Mouse (Mus musculus) gastrocnemius, postnatal 4 days (tissue): ENCODE data around the gene C130032M10Rik. TPM values are rescaled to one million over a fixed set of nuclear protein-coding genes. Genes with fewer than 3 reads are reported as not detected.
"Not testable (repeated sequence)": the region's sequence is repeated elsewhere in the genome, so short reads cannot be mapped to it uniquely, and the experiment has no call there.

Experiments used
- DNase-seq, 2 experiments: peaks; one replicate each; pipeline ENCODE4 v3.0.0; 2021 to 2022; ENCODE audit warnings: low spot score in 2 of 2, mixed read lengths in 2 of 2
- total RNA-seq, 2 experiments: library from RNA; stranded (reverse); gene quantifications; 2 replicates each; pipeline ENCODE4 v1.2.3; 2021

C130032M10Rik gene
- total RNA-seq, 2 experiments from 2014 or later: not detected

DNA sequence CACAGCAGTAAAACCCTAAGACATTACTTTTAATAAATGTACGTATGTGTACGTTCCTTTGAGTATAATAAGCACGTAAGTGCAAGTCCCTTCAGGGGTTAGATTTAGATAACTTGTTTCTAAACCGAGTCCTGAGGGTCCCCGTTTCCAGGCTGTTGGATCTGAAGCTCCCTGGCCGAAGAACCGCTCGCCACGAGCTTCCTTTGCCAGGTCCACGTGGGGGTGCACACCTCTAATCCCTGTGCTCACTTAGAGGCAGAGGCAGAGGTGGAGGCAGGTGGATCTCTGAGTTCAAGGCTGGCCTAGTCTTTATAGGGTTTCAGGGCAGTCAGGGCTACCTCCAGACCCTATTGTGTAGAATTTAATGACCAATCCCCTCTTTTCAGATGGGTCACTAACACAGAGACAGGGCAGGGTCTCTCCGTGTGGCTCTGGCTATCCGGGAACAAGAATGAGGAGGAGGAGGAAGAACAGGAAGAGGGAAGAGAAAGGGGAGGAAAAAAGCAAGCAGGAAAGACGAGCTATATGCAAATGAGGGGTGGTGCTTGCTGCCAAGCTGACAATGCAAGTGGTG lies 2.5 kb downstream of the C130032M10Rik start:
- no peak for DNase-seq

DNA sequence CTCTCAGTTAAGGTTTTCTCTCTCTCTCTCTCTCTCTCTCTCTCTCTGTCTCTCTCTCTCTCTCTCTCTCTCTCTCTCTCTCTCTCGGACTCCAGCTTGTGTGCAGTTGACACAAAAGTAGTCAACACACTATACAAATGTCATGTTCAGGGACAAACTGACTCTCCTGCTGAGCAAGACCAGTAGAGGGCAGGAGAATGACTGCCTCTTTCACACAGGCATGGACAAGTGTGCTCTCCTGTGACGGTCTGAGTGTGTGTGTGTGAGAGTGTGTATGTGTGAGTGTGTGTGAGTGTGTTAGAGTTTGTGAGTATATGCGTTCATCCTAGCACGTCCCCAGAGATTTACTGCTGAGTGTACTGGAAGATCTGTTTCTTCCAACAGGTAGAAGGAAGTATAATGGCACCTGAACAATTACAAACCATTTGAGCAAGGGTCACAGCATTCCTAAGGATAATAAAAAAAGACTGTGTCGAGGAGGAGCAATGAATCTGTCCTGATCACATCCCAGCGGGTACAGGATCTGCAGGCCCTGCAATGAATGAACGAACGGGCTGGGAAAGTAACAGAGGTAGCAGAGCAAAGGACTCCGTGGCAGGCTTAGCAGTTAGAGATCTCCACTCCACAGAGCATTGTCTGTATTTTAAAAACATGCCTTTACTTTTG lies 3.4 kb downstream of the C130032M10Rik start:
- no peak for DNase-seq

DNA sequence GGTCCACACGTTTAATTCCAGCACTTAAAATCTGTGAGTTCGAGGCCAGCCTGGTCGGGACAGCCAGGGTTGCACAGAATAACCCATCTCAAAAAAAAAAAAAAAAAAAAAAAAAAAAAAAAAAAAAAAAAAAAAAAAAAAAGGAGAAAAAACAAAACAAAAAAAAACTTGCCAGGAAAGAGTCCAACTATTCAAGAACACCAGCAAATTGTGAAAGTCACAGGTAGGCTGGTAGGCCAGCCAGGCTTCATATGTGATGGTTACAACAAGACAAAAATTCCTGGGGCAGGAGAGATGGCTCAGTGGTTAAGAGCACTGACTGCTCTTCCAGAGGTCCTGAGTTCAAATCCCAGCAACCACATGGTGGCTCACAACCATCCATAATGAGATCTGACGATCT lies 5.0 kb downstream of the C130032M10Rik start:
- not testable (repeated sequence) for DNase-seq

DNA sequence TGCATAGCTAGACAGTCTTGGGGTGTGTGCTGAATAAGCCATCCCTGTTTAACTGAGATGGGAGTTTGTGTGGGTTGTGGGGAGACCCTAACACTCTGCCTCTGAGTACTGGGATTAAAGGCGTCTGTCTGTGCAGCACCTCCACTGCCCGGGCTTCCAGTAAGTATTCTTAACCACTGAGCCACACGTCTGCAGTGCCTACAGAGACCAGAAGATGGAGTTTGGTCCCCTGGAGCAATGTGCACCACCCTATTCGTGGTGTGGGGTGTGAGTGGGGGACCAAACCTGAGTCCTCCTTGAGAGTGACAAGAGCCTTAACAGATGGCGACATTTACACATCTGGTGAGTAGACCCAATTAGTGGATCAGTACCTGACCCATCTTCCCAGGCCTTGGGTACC lies 6.5 kb downstream of the C130032M10Rik start:
- no peak for DNase-seq

DNA sequence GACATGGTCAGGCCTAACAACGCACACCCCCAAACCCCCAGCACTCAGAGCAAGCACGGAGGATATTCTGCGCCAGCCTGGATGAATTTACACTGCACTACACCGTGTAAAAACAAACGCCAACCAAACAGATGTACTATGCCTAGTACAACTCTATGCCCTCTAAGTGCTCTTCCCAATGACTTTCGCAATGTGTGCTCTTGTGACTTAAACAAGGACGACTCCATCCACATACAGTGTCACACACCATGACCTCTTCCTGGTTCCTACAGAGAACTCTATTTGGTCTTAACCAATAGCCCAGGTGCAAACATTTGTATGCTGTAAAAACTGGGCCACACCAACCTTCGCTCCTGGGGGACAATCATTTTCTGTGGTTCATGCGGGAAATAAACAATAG lies 7.0 kb downstream of the C130032M10Rik start:
- no peak for DNase-seq

DNA sequence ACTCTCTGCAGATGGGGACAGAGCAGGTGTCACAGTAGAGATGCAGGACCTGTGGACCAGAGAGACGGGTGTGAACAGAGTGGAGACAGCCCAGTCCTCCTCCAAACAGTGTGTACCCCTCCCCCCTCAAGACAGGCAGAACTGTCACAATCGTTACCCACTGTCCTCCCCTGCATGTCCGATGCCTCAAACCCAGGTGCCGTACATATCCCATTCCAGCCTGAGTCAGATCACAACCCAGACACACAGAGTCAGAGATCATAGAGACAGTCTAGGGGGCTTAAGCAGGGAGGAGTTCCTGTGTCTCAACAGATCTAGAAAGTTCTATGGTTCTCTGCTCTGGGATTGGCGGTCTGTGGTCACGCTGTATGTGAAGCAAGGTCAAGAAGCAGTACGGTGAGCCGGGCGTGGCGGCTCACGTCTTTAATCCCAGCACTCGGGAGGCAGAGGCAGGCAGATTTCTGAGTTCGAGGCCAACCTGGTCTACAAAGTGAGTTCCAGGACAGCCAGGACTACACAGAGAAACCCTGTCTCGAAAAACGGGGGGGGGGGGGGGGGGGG lies 9.7 kb downstream of the C130032M10Rik start:
- no peak for DNase-seq

DNA sequence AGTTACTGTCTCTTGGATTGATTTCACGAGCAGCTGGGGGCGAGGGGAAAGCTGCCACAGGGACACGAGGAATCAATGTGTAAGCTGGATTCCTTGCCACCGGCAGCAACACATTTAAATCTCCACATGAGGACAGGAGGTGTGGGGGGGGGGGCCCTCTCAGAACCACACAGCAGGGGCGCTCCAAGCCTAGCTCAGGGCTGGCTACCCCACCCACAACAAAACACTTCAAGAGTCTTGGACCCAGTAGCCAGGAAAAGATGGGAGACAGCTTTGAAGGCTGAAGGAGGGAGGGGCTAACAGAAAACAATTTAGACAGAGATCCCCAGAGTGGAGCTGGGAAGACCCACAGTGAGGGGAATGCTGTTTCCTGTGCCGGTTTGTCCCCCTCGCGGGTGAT lies 10.4 kb downstream of the C130032M10Rik start:
- DNase-seq: no peak

DNA sequence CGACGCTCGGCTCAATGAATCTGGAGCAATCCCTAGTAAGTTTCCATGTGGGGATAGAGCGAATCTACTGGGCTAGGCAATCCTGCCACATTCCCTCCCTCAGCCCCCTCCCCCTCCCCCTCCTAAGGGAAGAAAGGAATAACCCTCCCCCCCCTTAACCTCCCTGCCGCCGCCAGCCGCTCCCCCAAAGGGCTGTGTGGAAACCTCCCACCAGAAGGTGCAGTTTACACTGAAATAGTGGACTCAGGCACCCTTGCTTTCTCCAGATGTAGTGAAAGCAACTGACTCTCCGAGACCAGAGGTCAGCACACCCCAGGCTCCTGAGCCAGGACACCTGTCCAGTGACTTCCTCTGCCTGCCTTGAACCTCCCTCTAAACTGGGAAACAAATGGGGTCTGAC lies 11.1 kb downstream of the C130032M10Rik start:
- no peak for DNase-seq

DNA sequence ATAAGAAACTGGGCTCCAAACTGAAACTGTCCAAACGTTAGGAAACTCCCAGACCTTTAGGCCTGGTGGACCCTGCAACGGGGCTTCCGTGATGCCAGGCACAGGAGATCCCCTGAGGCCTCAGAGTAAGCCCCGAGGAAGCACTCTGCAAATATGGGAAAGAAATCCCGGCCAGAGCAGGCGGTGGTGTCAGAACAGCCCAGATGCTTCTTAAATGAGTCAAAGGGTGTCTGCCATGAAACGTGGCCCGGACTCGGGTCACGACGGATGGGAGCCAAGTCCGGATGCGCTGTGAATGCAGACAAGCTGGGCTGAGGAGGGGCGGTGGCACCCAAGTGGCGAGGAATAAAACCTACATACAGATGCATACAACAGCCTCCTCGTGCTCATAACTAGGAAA lies 11.6 kb downstream of the C130032M10Rik start:
- DNase-seq: no peak

DNA sequence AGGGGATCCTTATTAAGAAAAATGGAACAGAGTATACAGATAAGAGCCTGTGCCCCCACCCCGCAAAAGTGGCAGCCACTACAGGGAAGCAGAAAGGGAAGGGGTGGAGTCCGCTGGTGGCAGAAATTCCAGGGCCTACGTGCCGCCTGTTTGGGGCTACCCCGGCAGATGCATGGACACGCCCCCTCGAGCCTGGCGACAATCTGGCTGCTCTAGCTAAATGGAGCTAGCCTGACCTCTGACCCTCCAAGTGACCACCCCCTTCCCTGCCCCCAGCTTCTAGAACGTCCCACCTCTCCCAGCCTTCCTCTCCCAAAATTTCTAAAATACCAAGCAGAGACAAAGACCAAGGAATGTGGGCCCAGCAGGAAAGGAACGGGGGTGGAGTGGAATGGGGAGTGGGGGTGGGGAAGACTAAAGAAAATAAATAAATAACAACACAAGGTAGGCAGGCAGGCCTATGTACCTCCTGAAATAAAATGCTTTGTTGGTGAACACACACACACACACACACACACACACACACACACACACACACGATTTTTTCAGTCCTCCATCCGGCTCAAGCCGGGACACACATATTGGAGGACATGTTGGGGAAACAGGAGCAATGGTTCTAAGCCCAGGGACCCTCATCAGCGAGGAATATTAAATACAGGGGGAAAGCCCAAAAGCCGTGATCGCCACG lies 12.6 kb downstream of the C130032M10Rik start:
- peak in 1 of 2 experiments; percentile 33 for DNase-seq

DNA sequence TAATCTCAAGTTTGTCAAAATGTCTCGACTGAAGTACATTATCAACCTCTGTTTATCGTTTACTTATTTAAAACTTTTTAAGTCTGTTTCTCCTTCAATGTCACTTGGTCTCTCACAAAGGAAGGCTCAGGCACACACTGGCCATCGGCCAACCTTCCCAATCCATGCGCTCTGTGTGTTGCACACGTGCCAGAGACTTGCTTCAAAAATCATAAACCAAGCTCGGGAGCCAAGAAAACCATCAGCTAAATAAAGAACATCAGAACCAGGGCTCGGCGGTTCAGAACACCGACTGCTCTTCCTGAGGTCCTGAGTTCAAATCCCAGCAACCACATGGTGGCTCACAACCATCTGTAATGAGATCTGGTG lies 13.2 kb downstream of the C130032M10Rik start:
- DNase-seq: no peak

DNA sequence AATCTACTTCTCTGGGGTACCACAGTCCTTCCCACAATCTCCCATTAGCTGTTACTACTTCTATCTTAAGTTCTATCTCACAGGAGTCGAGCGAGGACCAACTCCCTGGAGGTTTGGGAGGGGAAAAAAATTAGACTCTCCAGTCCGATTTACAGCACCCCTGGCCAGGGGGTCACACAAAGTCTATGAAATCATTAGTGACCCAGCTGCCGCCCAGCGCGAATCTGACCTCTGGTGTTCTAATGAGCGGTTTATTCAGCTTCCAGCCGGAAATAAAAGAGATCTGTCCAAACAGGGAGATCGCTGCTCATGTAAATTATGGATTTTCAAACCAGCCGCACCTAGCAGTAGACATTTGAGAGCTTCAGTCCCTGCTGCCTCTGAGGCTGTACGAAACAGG lies 15.8 kb downstream of the C130032M10Rik start:
- no peak for DNase-seq

DNA sequence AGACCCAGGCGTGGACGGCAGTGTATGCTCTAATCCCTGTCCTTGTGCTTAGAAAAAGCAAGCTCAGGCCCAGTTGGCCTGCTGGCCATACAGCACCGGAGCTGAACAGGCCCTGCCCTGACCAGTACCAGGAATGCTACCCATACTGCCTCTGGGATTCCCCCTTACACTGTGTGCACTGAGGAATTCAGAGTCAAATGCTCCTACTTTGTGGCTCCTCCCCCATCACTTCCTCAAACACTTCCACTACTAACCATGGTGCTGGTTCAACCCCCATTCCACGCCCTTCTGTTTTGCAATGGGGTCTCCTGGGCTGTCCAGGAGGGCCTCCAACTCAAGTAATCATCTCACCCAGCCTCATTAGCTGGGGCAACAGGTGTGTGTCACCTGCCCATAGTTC lies 18.4 kb downstream of the C130032M10Rik start:
- no peak for DNase-seq

DNA sequence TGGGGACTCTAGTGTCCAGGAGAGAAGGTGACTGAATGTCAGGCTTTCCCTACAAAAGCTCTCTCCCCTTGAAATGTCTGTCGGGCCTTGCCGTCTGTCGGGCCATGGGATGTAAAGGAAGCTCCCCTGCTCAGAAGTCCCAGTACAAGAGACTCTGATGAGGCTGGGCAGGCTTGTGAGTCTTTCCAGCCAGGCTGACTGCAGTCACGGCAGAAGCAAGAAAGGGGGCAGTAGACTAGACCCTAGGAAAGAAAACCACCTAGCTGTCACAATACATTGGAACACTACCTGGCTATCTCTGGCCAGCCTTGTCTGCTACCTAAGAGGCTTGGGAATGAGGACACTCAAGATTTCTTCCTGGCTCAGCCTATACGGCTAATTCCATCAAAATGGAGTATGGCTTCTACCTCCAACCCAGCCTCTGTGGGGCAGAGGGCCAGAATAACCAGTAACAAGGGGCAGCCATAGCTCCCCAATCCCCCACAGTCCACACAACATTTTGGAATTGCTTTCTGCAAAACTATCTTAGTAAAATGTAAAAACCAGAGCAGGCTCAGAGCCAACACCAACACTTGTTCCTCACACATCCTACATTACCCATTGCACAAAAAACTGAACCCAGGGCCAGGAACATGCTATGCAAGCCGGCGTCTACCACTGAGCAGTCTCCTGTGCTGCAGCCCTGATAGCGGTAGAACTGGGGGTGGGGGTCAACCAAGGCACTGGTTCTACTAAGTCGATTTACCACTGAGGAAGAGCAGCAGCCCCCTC lies 19.4 kb downstream of the C130032M10Rik start:
- DNase-seq: no peak

DNA sequence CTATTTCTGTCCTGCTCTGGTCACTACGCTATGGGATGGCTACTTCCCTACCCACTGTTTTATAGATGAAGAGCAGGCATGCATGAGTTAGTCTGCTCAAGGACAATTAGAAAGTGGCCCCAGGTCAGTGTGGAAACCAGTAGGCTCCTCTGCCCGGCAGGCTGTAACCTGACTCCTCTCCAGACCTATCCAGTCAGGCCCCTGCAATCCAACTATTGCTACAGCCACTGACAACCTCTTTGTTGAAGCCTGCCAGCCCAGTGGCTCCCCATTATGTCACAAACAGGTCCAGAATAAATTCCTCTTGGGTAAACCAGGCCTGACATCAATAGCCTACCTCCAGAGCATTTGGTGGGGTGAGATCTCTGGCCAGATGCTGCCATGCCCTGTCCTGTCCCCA lies 21.1 kb downstream of the C130032M10Rik start:
- no peak for DNase-seq

DNA sequence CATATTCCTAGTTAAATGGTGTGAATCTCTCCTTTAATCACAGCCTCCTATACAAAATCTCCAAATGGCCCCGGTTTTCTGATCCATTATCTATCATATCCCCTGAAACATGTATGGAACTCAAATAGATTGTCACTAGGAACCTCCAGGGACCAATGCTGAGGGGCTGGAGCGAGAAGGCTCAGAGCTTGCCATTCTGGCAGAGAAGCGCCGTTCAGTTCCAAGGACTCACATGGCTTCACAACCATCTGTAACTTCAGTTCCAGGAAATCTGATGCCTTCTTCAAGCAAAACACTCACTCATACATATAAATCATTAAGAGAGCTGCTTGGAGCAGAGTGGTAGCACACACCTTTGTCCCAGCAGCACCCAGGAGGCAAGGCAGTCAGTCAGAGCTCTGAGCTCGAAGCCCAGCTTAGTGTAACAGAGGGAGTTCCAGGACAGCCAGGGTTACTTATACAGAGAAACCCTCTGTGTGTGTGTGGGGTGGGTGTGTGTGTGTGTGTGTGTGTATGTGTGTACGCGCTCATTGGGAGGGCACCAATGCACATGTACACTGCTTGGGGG lies 23.6 kb downstream of the C130032M10Rik start:
- no peak for DNase-seq

DNA sequence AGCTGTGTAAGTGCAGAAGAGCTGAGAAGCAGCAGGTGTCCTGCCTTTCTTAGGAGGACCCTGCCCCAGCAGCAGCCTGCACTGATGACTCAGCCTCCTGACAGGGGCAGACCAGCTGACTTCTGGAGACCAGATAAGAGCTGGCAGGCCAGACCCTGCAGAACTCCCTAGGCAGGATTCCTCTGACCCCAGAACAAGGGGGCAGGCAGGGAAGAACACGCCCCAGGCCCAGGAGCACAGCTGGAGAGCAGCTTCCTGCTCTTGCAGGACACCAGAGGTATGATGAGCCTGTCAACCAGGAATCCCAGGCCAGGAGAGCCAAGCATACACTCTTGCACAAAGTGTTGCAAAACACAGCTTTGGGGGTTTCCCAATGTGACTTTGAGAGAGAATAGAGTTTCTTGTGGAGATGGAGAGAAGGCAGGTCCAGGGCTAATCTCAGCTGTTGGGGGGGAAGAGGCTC lies 25.8 kb downstream of the C130032M10Rik start:
- DNase-seq: no peak

DNA sequence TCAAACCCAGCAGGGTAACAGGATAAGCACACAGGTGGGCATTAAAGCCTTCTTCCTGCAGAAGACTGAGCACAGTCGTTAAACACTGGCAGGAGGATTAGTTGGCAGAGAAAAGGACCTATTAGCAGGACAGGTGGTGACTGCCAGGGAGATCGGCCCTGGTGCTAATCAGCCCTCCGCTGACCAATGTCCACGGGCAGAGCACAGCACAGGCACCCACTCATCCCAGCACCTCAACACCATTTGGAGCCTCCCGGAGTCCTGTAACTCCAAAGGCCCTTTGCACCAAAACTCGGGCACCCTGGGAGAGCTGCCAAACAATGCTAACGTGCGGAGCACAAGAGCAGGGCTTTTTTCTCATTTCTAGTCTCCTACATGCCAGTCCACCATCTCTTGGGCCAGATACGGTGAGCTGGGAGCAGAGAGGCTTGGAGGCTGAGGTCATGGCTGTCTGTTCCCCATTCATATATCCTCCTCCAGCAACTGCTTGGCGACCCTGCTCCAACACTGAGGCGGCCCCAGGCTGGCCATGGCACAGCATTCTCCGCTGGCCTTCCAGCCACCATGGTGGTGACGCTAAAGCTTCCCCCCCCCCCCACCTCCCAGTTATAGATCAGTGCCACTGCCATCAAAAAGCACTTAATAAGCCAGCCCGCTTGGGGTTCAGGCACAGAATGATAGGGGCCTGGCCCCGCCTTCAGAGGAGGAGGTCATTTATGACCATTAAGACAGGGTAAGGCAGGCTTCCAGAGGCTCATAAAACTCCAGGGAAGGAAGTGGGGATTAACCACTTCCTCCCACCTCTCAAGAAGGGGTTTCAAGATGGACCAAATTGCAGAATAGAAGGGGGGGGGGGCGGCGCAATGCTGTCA lies 28.6 kb downstream of the C130032M10Rik start:
- DNase-seq: no peak

DNA sequence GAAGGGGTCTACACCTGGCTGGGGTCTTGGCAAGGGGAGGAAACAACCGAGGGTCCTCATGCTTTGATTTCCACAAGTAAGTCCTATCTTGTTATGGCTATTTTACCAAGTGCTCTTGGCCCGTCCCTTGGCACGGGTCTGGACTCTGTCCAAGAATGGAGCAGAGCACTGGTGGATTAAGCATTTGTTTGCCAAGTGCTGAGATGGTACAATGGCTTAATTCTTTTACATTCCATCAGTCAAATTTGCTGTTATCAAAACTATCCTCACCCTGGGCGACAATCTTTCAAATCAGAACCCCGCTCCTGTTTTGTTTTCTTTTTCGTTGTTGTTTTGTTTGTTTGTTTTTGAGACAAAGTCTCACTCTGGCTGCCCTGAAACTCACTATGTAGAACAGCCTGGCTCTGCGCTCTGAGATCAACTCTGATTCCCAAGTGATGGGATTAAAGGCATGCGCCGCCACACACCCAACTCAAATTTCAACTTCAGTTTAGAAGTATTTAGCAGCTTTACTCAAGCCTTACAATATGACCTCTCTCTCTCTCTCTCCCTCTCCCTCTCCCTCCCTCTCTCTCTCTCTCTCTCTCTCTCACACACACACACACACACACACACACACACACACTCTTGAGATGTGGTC lies 29.4 kb downstream of the C130032M10Rik start:
- no peak for DNase-seq

DNA sequence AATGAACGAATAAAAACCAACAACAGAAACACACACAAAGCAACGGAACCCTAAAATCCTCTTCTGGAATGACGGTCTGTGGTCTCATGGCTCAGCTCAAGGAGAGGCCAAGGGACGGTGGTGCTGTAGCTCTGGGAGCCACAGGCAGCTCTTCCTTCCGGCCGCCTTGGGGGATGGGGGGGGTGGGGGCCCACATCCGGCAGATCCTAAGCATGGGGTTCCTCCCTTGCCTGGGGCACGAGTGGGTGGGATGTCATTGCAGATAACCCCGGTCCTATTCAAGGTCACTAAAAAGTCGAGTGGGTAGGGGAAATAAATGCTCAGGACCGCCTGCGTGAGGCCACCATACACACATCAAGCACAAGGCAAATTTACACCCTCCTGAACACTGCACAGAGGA lies 31.3 kb downstream of the C130032M10Rik start:
- DNase-seq: no peak
